Mouse (Mus musculus) cortical plate, adult 2 months (tissue): ENCODE data around the gene Polr3g.

Experiments used
- CTCF ChIP-seq: fragments of 200-500 bp; IDR thresholded peaks from 2 replicates; pipeline ENCODE4 v1.5.1; 2011; ENCODE audit warnings: mild to moderate bottlenecking, control low read depth, low read length; ENCODE audit not compliant: insufficient read depth; ENCODE audit errors: extremely low read depth
- POLR2A ChIP-seq: fragments of 200-500 bp; IDR thresholded peaks from 2 replicates; pipeline ENCODE4 v1.6.1; 2011; ENCODE audit warnings: mild to moderate bottlenecking, low read length, control low read depth; ENCODE audit not compliant: insufficient read depth; ENCODE audit errors: extremely low read depth

DNA sequence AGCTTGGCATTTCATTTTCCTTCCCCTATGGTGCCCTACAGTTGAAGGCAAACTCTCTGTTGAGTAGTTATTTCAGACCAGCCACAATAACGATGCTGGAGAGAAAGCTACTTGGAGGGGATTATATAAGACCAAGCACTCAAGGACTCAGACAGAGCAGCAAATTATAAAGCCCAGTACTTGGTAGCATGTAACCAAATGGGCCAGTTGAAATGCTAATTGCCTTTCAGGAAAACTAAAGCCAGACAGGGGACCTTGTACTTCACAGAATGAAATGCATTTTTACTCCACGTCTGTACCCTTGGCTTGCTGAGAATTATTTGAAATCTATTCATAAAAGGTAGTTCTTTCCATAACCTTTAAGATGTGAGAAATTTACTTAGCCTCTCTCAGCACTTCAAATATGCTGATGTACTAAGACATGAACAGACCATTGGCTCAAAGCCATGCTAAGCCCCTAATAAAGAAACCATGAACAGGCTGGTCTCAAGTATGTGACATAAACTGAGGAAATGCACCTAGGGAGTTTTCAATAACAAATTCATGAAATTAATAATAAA, 82.1 kb downstream of the Polr3g start:
- TF ChIP-seq POLR2A (no peak), CTCF (no peak)
